Mouse (Mus musculus): ENCODE results near the gene Hoxa1.

Hoxa1 gene

GRCm38 (mm10) chr6:52170166-52170897 lies 12.2 kb upstream of the Hoxa1 start:
- no peak for DNase-seq

DNA sequence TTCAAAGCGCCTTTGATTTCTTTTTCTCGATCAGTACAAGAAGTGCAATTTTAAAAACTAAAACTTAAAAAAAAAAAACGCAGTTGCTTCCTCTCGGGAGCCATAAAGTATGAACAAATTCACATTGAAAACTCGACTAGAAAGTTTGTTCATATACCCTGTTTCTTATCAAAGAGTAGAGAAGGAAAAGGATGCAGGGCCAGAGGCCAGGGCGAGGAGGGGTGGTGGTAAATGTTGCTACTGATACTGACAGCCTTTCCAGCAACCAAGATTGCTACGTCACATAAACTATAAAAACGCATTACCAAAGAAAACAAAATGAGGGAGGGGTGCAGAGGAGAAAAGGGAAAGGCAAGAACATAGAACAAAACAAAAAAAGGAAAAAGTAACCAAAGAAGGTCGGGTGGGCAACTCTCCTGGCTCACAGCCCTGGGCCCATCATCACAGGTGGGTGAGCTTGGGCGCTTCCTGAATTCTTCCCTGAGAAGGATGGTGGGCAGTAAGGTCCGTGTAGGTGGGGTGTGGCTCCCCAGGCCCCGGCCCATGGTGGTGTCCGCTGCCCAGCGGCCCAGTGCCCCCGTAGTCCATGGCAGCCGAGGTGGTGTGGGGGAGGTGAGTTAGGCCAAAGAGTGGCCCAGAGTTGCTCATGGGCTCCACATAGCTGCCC lies 11.5 kb upstream of the Hoxa1 start:
- no peak for DNase-seq

- no peak for DNase-seq
These were observed 10.3 kb upstream of the Hoxa1 start for GRCm38 (mm10) chr6:52168191-52169055.

DNA sequence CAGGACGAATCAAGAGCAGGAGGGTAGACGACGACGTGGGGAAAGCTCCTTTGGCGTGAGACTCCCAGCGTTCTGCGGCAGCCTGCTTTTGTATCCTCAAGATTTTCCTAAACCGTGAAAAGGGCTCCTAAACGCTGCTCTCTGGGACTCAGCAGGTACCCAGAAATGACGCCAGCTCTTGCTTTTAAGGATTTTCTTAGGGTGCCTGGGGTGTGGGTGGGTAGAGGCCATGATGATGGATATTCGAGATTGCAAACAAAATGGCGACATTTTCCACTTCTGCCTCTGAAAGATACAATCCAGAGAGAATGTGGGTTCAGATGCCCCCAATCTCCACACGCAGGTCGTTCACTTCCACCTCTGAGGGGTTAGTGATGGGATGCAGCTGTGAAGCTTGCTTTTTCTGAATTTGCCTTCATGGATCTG lies 9.6 kb upstream of the Hoxa1 start:
- DNase-seq = no peak

DNA sequence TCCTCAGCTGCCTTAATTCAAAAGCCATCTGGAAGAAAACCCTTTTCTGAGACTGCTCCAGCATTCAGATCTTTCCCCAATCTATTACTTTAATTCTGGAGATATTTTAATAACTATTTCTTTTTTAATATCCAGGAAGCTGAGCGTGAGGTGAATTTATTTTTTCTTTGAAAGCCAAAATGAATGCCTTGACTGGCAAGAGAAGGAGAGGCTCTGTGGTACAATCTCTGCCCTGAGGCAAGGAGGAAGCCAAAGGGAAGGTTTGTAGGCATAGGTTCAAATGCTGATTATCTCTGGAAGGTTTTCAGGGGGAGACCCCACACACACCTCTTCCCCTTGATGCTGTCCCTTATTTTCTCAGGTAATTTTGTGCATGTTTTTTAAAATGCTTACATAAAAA lies 9.1 kb upstream of the Hoxa1 start:
- DNase-seq = no peak

DNA sequence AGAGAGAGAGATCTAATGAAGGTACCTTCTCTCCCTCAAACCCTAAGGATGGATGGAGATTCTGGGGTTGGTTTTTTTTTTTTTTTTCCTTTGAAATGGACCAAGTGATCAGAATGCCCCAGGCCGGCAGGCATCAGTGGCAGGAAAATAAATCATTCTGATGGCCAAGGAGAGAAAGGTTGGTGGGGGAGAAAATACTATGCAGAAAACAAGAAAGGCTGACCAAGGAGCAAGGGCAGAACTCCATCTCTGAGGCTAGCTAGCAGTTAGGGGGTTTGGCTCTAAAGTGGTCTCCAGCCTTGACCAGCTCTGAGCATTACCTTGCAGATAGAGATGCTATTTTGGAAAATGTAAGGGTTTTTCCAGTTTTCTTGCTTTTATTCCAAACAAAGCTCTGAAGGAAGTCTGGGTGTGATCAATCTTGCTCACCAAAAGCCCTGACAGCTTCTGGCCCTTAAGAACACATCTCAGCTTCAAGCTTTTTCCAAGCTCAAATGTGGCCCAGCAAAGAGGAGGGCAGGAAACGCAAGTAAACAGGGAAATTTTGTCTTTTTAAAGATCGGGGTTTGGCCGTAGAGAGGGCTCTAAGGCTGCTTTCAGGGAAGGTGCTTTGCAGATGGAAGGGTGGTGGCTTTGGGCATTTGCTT lies 8.4 kb upstream of the Hoxa1 start:
- DNase-seq = no peak

GRCm38 (mm10) chr6:52165441-52166370 lies 7.6 kb upstream of the Hoxa1 start:
- no peak for DNase-seq

DNA sequence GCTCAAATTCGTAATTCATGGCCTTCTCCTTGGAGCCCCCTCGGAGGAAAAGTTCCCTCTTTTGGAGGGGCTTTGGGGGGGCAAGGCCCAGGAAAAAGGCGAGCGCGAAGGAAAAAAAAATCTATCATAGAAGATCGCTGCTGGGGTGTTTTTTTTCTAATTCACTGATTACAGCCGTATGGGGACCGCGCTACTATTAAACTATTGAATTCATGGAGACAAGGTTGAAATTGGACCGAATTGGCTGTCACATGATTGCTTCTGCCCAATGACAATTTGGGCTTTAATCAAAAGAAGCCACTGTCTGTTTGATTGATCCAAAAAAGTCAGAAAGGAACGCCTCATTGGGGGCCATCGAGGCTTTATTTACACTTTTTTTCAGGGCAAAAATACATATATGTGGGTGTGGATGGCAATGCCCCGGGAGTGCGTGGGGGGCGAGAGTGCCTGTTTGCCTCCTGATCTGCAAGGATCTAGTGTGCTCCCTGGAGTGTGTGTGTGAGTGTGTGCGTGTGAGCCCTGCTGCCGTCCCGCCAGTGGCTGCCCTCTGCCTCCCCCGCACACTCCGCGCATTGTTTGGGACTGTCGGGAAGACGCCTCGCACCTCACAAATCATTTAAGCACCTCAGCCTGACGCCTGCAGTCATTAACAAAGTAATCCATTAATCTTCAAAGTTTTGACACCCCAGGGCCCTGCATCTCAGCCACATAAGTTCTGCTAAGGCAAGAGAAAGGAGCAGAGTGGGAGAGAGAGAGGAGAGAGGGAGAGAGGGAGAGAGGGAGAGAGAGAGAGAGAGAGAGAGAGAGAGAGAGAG lies 6.7 kb upstream of the Hoxa1 start, which contains the start of gene Hoxa2:
Gene Hoxa2, minus strand, starts transcription at position 206 of the 815 bp plus-strand sequence.
- DNase-seq = no peak

- peak; percentile 38 for DNase-seq
These were observed 6.0 kb upstream of the Hoxa1 start for GRCm38 (mm10) chr6:52164051-52164625.

DNA sequence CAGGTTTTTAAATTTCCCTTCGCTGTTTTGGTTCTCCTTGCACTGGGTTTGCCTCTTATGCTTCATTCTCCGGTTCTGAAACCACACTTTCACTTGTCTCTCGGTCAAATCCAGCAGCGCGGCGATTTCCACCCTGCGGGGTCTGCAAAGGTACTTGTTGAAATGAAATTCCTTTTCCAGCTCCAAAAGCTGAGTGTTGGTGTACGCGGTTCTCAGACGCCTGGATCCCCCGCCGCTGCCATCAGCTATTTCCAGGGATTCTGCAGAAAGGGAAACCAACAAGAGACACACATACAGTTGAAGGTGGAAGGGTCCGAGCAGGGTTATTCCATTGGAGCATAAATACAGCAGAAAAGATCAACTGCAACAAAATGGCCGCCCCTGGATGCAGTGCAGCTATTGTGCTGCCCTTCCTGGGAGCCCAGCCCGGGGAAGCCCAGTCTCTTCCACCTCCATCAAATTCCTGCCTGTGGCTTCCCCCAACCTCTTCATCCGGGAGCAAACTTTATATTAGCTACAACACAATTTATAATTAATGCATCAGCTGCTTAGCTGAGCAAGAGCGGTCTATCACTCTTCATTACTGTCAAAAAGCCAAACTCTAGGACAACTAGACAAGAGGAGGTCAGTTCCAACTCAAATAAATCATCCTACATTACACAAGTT lies 5.4 kb upstream of the Hoxa1 start:
- no peak for DNase-seq

GRCm38 (mm10) chr6:52162611-52163365 lies 4.7 kb upstream of the Hoxa1 start:
- DNase-seq = no peak

- DNase-seq = peak; percentile 47
These were observed 3.9 kb upstream of the Hoxa1 start for GRCm38 (mm10) chr6:52162093-52162380.

DNA sequence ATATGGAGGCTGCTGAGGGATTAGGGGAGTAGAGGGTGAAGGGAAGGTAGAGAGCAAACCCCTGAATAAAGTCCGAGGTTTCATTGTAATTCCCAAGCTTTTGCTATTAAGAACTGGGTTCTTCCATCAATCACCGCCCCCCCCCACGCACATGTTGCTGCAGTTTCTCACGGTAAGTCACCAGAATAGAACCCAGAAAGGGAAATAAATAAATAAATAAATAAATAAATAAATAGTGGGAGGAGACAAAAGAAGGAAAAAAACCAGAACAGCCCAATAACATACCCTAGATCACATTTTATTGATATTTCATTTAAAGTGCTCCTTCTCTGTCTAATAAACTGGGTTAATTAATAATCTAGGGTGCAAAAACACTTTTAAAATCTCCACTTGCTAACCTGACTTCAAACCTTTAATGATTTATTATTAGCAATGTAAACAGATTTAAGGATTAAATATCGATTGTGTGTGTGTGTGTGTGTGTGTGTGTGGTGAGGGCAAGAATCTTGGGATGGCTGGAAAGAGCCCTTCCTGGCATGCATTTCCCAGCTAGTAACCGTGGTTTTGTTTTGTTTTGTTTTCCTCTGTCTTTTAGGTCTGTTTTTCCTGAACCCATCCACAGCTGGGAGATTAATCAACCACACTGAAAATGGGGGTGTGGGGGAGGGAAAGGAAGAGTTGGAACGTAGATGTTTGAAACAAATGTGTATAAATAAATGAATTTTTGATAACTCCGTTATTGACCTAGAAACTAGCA lies 3.4 kb upstream of the Hoxa1 start:
- no peak for DNase-seq

- peak; percentile 64 for DNase-seq
These were observed 2.6 kb upstream of the Hoxa1 start for GRCm38 (mm10) chr6:52160511-52161335.

DNA sequence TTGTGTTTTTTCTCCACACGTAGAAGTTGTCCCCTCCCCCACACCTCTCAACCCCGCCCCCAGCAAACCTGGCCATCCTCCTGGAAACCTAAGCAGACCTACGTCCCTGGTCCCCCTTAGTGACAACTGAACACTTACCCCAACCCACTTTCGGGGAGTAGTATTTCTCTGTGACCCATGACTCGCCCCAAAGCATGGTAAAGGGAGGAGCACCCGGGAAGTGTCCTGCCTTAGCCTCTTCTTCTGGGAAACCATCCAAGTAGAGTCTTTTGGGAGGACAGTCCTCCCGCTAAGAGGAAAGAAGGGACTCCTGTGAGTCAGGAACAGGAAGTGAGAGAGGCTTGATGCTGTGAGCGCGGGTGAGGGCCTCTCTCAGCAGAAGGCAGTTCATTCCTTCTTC lies 1.9 kb upstream of the Hoxa1 start:
- DNase-seq = peak; percentile 44

- peak; percentile 62 for DNase-seq
These were observed 1.1 kb upstream of the Hoxa1 start for GRCm38 (mm10) chr6:52159164-52159761.

Measured in lung, postnatal 14 days (tissue).